Mouse (Mus musculus) midbrain, embryonic 13.5 days (tissue): Measurements from ENCODE around the gene Zfp941. TPM values are rescaled to one million over a fixed set of nuclear protein-coding genes. Genes with fewer than 3 reads are reported as not detected.
"Not testable (repeated sequence)": the region's sequence is repeated elsewhere in the genome, so short reads cannot be mapped to it uniquely, and the experiment has no call there.

Experiments used
- ATAC-seq: fragments of 200-750 bp; cut with Nextera tagmentation; 2 replicates; pipeline ENCODE4 v1.8.0; 2017; ENCODE audit warnings: mild to moderate bottlenecking, moderate TSS enrichment, moderate library complexity
- H3K27ac ChIP-seq: fragments of 300-500 bp; sonication (generic); 2 replicates; pipeline ENCODE4 v1.5.1; 2015; ENCODE audit warnings: inconsistent platforms, mild to moderate bottlenecking, moderate library complexity
- H3K27me3 ChIP-seq: fragments of 300-500 bp; sonication (generic); 2 replicates; pipeline ENCODE4 v1.6.1; 2015; ENCODE audit warnings: mild to moderate bottlenecking, inconsistent platforms
- H3K36me3 ChIP-seq: fragments of 300-500 bp; sonication (generic); 2 replicates; pipeline ENCODE4 v1.6.1; 2015; ENCODE audit warnings: mild to moderate bottlenecking, inconsistent platforms
- H3K4me1 ChIP-seq: fragments of 300-500 bp; sonication (generic); replicated peaks from 2 replicates; pipeline ENCODE4 v1.6.1; 2015; ENCODE audit warnings: inconsistent platforms
- H3K4me2 ChIP-seq: fragments of 300-500 bp; sonication (generic); replicated peaks from 2 replicates; pipeline ENCODE4 v1.6.1; 2015; ENCODE audit warnings: moderate library complexity, mild to moderate bottlenecking, inconsistent platforms
- H3K4me3 ChIP-seq: fragments of 300-500 bp; sonication (generic); replicated peaks from 2 replicates; pipeline ENCODE4 v1.5.1; 2015; ENCODE audit warnings: mild to moderate bottlenecking, inconsistent platforms
- H3K9ac ChIP-seq: fragments of 300-500 bp; sonication (generic); replicated peaks from 2 replicates; pipeline ENCODE4 v1.6.1; 2015; ENCODE audit warnings: mild to moderate bottlenecking, inconsistent platforms
- H3K9me3 ChIP-seq: fragments of 300-500 bp; sonication (generic); 2 replicates; pipeline ENCODE4 v1.6.1; 2016; ENCODE audit warnings: mild to moderate bottlenecking, inconsistent platforms
- WGBS: fragments of 180-500 bp; shearing (Covaris S2); methylation state at CpG from one replicate; pipeline ENCODE4 v1.1.7; 2015; 5-methylcytosine and 5-hydroxymethylcytosine counted together
- polyA plus RNA-seq: library from polyadenylated mRNA; unstranded; fragments of >200 nt; fragmentation: Nextera tagmentation; extraction: Ambion mirVana; gene quantifications from 2 replicates; pipeline ENCODE4 v1.2.1, GENCODE M21; 2015

Zfp941 gene
- polyA plus RNA-seq, 1 experiment from 2014 or later: 20.4 TPM

DNA sequence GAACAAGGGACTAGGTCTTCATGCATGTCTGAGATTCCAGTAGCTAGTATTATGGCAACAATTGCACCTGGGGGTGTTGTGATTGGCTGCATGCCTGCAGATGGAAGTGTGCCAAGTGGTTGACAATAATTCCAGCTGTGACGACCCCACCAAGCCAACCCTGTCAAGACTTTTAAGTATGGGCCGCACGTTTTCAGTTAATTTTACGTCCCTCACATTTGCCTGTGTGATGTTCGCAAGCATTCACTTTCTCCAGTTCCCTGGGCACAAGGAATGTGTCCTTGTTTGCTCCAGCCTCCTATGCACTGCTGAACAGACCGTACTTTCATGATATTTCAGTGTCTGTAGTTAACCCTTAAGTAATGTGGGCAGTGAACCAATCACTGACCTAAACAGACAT is 19.3 kb downstream of the Zfp941 start:
- 76% methylated on average over 6 of the region's 6 CpGs for WGBS
- no peaks in the 10 kb centered on the region for H3K9me3 ChIP-seq
- H3K4me3 ChIP-seq: no peak overlapping the region
- no peak overlapping the region for H3K27ac ChIP-seq
- no peaks in the 10 kb centered on the region for H3K4me1 ChIP-seq
- ATAC-seq: no peak
- peaks cover 8% of the 10 kb centered on the region; the same call in 1 of the 2 replicates for H3K36me3 ChIP-seq
- no peak overlapping the region for H3K4me2 ChIP-seq
- H3K9ac ChIP-seq: no peak overlapping the region
- H3K27me3 ChIP-seq: no peaks in the 10 kb centered on the region

DNA sequence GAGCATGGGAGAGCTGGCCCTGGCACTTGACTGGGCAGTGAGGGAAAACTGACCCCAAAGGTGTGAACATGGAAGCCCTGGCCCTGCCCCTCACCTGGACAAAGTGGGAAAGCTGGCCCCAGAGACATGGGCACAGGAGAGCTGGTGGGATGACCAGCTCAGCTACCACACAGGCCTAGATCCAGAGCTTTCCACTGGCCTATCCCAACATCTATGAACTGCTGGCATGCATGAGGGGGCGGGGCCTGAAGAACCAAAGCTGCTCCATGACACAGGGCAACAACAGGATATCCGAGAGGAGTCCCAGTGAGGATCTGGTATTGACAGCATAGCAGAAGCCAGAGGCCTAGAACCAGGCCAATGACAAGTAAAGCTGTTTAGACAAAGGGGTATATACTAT is 23.8 kb downstream of the Zfp941 start:
- ATAC-seq: no peak
- 67% methylated on average over 2 of the region's 2 CpGs for WGBS

DNA sequence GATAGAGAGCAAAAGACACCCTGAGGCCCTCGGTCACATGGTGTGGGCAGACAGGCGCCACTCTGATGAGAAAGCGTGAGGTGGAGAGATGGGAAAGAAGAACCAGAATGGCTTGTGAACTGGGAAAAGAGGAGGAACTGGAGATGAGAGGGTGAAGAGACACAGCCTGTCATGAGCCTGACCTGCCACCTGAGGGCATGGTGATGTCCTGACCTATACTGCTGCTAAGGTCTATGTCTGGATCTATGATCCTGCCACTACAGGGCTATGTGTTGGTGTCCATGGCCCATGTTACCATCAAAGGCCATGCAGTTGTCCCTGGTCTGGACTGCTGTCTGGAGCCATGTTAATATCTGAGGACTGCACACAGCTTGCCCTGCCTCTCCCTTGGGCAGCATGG is 24.4 kb downstream of the Zfp941 start:
- H3K27me3 ChIP-seq: no peaks in the 10 kb centered on the region
- 93% methylated on average over 3 of the region's 3 CpGs for WGBS
- H3K27ac ChIP-seq: no peak overlapping the region
- no peak overlapping the region for H3K4me3 ChIP-seq
- H3K4me1 ChIP-seq: no peaks in the 10 kb centered on the region
- H3K9me3 ChIP-seq: no peaks in the 10 kb centered on the region
- H3K36me3 ChIP-seq: no peaks in the 10 kb centered on the region
- no peak overlapping the region for H3K9ac ChIP-seq
- no peak overlapping the region for H3K4me2 ChIP-seq
- ATAC-seq: no peak

More for the DNA sequence above, 23.8 kb downstream of the Zfp941 start:
- Histone ChIP-seq H3K4me3 (no peak overlapping the region), H3K27ac (no peak overlapping the region), H3K27me3 (no peaks in the 10 kb centered on the region), H3K9ac (no peak overlapping the region), H3K4me1 (no peaks in the 10 kb centered on the region), H3K4me2 (no peak overlapping the region), H3K36me3 (no peaks in the 10 kb centered on the region), H3K9me3 (no peaks in the 10 kb centered on the region)

DNA sequence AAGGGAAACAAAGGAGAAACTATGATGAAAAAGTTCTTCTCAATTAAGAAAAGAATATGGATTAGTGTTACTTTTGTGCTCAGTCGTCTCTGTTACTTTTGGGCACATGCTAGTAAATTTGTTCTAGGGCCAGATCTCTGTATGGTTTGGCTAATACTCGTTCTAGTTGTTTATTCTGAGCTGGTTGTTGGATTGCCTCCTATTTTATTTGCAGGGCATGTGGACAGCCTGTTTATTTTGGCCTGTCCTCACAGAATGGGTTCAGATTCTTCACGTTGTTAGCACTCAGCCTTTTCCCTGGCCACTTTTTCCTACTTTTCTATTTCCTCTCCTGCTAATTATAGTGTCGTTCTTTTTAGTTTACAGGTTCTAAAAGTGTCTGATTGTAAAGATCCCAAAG is 28.4 kb downstream of the Zfp941 start:
- Histone ChIP-seq H3K9me3 (peaks cover 4% of the 10 kb centered on the region; the same call in 1 of the 2 replicates), H3K4me2 (no peak overlapping the region), H3K4me1 (no peaks in the 10 kb centered on the region), H3K4me3 (no peak overlapping the region), H3K9ac (no peak overlapping the region), H3K36me3 (no peaks in the 10 kb centered on the region), H3K27me3 (no peaks in the 10 kb centered on the region), H3K27ac (no peak overlapping the region)
- WGBS: 75% methylated on average over 4 of the region's 4 CpGs
- no peak for ATAC-seq

DNA sequence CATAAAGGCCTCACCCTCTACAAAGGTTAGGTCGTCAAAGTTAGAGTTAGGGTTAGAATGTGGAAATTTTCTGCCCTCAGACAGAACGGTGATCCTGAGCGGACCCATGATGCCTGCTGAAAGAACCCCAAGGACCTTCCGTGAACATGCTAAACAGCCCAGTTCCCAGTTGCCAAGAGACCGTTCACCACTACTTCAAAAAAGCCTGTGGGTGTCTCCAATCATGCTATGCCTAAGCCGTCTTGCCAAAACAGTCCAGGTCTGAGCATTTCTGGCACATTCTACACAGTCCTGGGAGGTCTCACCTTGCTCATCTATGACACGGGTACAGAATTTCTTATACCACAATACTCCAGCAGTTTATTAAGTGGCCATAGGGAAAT is 33.9 kb downstream of the Zfp941 start:
- Histone ChIP-seq H3K4me2 (no peak overlapping the region), H3K27me3 (no peaks in the 10 kb centered on the region), H3K9me3 (peaks cover 4% of the 10 kb centered on the region; the same call in 1 of the 2 replicates), H3K36me3 (no peaks in the 10 kb centered on the region), H3K9ac (no peak overlapping the region), H3K4me3 (no peak overlapping the region), H3K27ac (no peak overlapping the region), H3K4me1 (no peaks in the 10 kb centered on the region)
- 92% methylated on average over 7 of the region's 7 CpGs for WGBS
- no peak for ATAC-seq

DNA sequence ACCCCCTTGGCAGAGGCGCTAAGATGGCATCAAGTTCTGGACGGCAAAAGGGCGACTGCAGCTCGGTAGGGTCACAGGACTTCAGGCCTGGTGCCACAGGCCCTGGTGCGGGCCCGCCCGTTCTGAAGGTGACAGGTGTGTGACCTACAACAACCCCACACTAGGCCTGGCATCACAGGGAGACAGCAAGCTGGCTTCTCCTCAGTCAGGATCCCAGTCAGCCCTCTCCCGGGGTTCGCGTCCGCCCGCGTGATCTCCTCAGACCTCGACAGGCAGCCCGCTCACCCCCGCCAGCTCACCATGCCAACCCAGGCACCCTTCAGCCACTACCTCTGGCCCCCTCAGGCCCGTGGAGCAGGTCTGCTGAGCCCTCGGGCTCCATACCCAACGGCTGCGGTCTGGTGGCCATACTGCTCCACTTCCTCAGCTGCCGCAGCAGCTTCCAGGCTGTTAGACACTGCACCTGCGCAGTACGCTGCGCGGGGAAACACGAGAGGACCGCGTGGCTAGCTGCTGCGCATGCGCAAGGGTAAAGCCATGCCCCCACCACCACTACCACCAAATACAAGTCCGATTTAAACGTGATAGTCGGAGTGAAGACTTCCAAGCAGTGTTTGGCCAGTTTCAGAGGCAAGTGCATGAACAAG is 34.4 kb downstream of the Zfp941 start, which contains the start of gene Syce1:
Syce1 (minus strand) TSS at position 447 of the 647 bp plus-strand sequence.
- no peaks in the 10 kb centered on the region for H3K36me3 ChIP-seq
- no peak within 1 kb of the TSS for H3K9ac ChIP-seq
- H3K27me3 ChIP-seq: no peaks in the 10 kb centered on the region
- peaks cover 4% of the 10 kb centered on the region; the same call in 1 of the 2 replicates for H3K9me3 ChIP-seq
- no peaks in the 10 kb centered on the region for H3K4me1 ChIP-seq
- ATAC-seq: no peak
- no peak within 1 kb of the TSS for H3K4me3 ChIP-seq
- no peak within 1 kb of the TSS for H3K4me2 ChIP-seq
- 84% methylated on average over 33 of the region's 33 CpGs for WGBS
- H3K27ac ChIP-seq: no peak within 1 kb of the TSS

DNA sequence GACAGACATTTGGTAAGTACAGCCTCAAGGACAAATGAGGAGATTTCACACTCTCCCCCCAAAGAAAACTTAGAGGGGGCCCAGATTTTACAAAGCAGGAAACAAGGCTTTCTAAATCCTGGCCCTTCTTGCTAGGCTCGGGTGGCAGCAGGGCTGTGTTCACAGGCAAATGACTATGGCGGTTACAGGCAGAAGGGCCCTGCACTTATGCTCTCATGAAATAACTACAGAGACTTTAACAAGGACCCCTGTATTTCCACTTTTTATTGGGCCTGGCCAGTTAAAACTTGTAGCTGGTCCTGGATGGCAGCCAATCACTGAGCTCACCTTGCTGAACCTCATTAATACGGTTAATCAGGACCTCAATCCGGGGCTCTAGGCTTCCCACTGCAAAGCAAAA is 41.4 kb downstream of the Zfp941 start:
- Histone ChIP-seq H3K4me1 (no peaks in the 10 kb centered on the region), H3K36me3 (no peaks in the 10 kb centered on the region), H3K4me2 (no peak overlapping the region), H3K9me3 (no peaks in the 10 kb centered on the region), H3K27me3 (no peaks in the 10 kb centered on the region), H3K4me3 (no peak overlapping the region), H3K27ac (no peak overlapping the region), H3K9ac (no peak overlapping the region)
- WGBS: 82% methylated on average over 4 of the region's 4 CpGs
- ATAC-seq: no peak

DNA sequence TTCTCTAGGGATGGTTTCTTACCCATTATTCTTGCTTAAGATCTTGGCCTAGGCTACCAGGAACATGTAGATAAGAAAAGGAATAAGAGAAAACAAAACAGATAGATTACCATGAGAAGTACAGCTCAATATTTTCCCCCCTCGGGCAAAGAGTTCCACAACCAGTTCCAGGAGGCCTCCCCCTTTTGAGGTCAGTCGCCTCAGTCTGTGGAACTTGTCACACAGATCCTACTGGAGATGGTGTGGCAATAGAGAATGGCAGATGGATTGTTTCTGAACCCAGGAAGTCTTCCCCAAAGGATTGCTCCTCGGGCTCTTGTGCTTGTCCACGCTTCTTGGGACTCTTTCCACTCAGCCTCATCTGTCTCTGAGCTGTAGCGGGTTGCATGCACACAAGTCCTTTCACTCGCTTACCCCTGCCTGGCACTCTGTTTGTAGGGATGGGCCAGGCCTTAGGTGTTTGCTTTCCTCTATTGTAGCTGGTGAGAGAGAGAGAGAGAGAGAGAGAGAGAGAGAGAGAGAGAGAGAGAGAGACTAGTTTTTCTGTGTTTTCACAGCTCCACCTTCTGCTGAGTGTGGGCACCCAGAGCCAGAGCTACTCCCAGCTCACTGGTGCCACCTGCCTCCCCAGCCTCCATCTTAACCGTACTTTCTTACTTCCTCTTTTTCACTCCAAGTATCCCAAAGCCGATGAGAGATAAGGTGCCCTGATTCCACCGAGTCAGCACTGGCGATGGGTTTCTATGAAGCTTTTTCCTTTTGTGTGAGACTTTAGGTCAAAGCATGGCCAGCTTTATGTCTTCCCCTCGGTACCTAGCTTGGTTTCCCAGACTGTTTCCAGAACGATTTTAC is 55.9 kb downstream of the Zfp941 start:
- H3K27ac ChIP-seq: no peak overlapping the region
- ATAC-seq: no peak
- H3K9ac ChIP-seq: no peak overlapping the region
- WGBS: 80% methylated on average over 12 of the region's 12 CpGs
- no peak overlapping the region for H3K4me3 ChIP-seq
- H3K9me3 ChIP-seq: no peaks in the 10 kb centered on the region
- H3K4me2 ChIP-seq: no peak overlapping the region
- no peaks in the 10 kb centered on the region for H3K36me3 ChIP-seq
- H3K4me1 ChIP-seq: no peaks in the 10 kb centered on the region
- no peaks in the 10 kb centered on the region for H3K27me3 ChIP-seq

DNA sequence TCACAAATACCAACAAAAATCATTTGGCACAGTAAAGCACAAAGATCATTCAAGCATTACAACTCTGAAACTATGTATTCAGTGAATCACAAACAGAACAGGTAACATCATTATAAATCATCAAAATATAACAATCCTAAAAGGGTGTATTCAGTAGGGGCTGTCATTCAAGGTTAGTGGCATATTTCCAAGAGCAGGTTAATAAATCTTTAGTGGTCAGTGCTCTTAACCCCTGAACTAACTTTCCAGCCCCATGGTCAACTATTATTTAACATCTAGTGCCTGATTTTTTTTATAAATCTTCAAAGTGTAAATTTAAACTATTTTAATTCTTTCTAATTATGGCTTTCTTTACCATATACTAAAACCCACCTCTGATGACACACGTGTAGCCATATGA is 56.6 kb downstream of the Zfp941 start:
- not testable (repeated sequence) for H3K27me3 ChIP-seq, H3K36me3 ChIP-seq, H3K9me3 ChIP-seq, H3K9ac ChIP-seq, H3K4me2 ChIP-seq, ATAC-seq, H3K27ac ChIP-seq, H3K4me3 ChIP-seq, H3K4me1 ChIP-seq
- WGBS: 83% methylated on average over 1 of the region's 1 CpGs

DNA sequence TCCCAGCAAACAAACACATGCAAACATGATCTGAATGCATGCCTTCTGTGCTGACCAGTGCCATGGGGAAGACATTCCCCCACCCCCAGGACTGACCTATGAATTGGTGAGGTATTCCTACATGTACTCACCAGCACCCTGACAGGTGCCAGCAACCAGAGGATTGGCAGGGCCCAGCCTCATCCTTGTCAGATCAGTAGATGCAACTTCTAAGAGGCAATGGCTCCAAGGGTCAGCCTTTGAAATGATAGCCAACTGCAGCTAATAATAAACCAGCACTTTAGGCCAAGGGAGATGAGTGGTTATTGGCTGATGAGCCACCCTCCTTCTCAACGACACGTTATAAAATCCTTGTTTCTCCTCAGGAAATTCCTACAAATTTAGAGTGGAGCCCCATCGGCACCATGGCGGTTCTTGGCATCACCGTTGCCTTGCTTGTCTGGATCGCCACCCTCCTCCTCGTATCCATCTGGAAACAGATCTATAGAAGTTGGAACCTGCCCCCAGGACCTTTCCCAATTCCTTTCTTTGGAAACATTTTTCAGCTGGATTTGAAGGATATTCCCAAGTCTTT is 58.4 kb downstream of the Zfp941 start, which contains the start of gene Cyp2e1:
Cyp2e1 (plus strand) TSS at position 293 of the 574 bp plus-strand sequence.
- Histone ChIP-seq H3K36me3 (no peaks in the 10 kb centered on the region), H3K27me3 (no peaks in the 10 kb centered on the region), H3K27ac (no peak within 1 kb of the TSS), H3K4me2 (no peak within 1 kb of the TSS), H3K4me3 (no peak within 1 kb of the TSS), H3K4me1 (no peaks in the 10 kb centered on the region), H3K9ac (no peak within 1 kb of the TSS), H3K9me3 (no peaks in the 10 kb centered on the region)
- ATAC-seq: no peak
- WGBS: 93% methylated on average over 7 of the region's 7 CpGs

DNA sequence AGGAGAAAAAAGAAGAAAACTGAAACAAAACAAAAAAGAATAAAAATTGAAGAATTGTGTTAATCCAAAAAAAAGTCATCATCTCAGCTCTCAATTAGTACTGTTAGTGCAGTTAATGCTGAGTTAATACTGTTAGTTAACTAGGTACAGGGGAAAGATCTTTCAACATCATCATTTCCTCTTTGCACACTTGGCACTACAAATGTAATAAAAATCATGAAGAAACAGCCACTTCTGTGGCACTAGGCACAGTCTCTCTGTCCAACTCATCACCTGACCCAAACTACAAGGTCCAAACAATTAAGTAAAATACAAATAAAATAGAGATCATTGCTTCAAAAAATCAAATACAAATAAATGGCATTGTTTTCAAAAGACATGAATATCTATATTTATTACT is 61.3 kb downstream of the Zfp941 start:
- no peaks in the 10 kb centered on the region for H3K36me3 ChIP-seq
- no peak overlapping the region for H3K4me2 ChIP-seq
- no peaks in the 10 kb centered on the region for H3K4me1 ChIP-seq
- H3K9me3 ChIP-seq: no peaks in the 10 kb centered on the region
- no peak for ATAC-seq
- H3K27ac ChIP-seq: no peak overlapping the region
- H3K27me3 ChIP-seq: no peaks in the 10 kb centered on the region
- H3K4me3 ChIP-seq: no peak overlapping the region
- no peak overlapping the region for H3K9ac ChIP-seq
